Mouse (Mus musculus): ENCODE measurements around the gene Prr15l. TPM values are rescaled to one million over a fixed set of nuclear protein-coding genes. Genes with fewer than 3 reads are reported as not detected.

The Prr15l gene
- polyA plus RNA-seq, 1 experiment from 2014 or later = 2.3 TPM

DNA sequence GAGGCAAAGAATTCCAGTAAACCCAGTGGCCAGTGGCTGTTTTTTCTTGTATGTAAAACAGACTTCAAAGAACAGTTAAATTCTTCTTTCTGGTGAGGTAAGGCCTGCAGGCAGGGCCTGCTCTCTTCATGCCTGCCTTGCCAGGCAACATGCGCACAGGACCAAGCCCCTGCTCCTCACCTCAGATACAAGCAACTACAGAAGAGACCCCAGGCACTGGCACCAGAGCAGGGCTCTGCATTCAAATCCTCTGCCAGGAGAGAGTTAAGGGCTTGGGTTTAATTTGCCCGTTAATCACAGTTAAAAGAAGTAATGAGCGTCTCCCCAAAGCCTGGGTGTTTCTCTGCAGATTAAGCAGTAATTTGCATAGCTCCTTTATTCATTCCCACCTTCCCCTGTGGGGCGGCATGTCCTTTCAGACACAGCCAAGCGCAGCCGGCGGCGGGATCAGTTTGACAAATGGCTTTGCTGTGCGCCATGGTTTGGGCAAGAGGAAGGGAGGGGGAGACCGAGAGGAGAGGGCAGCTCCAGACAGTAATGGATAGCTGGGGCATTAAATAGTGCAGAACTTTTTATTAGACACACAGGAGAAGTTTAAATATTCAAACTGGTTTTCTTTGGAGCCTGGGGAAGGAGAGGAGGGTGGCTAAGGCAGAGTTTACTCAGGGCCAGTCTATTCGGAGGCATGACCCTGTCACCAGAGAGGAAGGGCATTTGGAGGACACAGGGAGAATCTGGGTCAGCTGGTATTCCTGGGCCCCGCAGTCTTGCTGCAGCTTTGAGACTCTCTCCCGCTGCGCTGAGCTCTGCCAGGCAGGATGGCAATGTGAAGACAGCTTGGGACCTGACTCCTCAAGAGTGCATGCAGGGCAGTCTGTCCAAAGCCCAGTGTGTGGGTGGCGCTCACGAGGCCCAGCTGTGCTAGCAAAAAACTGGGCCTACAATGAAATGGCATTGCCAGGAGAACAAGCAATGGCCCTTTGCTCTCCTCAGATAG, 25.0 kb upstream of the Prr15l start:
- H3K4me3 ChIP-seq = peak overlapping the region; percentile 21
- peak overlapping the region; percentile 81 for H3K27ac ChIP-seq (replicated peaks)
- H3K27me3 ChIP-seq (replicated peaks; ENCODE audit: low read depth, poor library complexity, severe bottlenecking) = no peaks in the 10 kb centered on the region
- DNase-seq (ENCODE audit: low spot score) = peak; percentile 52
- H3K9me3 ChIP-seq = no peaks in the 10 kb centered on the region
- H3K36me3 ChIP-seq (replicated peaks) = peaks cover 25% of the 10 kb centered on the region
- H3K4me1 ChIP-seq = peaks cover 91% of the 10 kb centered on the region
- 17% methylated on average over 16 of the region's 16 CpGs for WGBS

DNA sequence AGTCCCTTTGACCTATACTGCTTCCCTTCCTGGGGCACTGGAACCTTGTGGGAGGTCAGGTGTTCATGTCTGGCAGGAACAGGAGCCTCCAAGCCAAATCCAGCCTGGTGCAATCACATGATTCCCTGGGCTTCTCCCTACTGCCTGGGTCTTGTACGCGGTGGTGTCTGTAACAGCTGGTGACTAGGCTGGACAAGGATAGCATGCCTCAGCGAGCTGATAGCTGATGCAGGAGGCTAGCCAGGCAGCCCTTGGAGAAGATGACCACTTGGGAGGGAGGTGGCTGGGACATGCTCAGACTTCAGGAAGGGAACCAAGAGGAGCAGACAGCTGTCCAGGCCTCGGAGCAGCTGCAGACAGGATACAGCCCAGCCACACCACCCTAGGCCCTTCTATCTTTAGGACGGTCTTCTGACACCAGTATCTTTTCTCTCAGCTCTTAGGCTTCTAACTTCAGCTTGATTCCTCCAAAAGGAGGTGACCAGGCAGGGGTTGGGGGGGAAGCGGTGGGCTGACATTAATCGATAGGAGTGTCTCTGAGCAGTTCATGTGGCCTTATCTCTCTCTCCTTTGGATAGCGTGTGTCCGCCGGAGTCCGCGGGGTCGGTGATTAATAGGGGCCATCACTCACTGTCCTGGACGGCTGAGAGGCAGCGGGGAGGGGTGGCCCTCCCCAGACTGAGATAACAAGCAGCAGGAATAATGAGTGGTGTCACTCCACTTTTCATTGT, 21.3 kb upstream of the Prr15l start:
- Histone ChIP-seq H3K36me3 (replicated peaks) (peaks cover 61% of the 10 kb centered on the region), H3K27ac (replicated peaks) (peak overlapping the region; percentile 78), H3K9me3 (no peaks in the 10 kb centered on the region), H3K4me3 (no peak overlapping the region), H3K27me3 (replicated peaks; ENCODE audit: low read depth, poor library complexity, severe bottlenecking) (no peaks in the 10 kb centered on the region), H3K4me1 (peaks cover 85% of the 10 kb centered on the region)
- DNase-seq (ENCODE audit: low spot score) = no peak
- WGBS = 71% methylated on average over 15 of the region's 15 CpGs

- H3K27ac ChIP-seq (replicated peaks) = peak overlapping the region; percentile 78
- peaks cover 81% of the 10 kb centered on the region for H3K36me3 ChIP-seq (replicated peaks)
- DNase-seq (ENCODE audit: low spot score) = no peak
- 92% methylated on average over 12 of the region's 12 CpGs for WGBS
- H3K4me3 ChIP-seq = no peak overlapping the region
- H3K9me3 ChIP-seq = no peaks in the 10 kb centered on the region
- H3K27me3 ChIP-seq (replicated peaks; ENCODE audit: low read depth, poor library complexity, severe bottlenecking) = no peaks in the 10 kb centered on the region
- peaks cover 65% of the 10 kb centered on the region for H3K4me1 ChIP-seq
These were observed 19.3 kb upstream of the Prr15l start for GRCm38 (mm10) chr11:96908594-96908993.

GRCm38 (mm10) chr11:96910003-96910402, 17.9 kb upstream of the Prr15l start:
- peak; percentile 86 for DNase-seq (ENCODE audit: low spot score)
- H3K27me3 ChIP-seq (replicated peaks; ENCODE audit: low read depth, poor library complexity, severe bottlenecking) = no peaks in the 10 kb centered on the region
- H3K27ac ChIP-seq (replicated peaks) = peak overlapping the region; percentile 72
- no peaks in the 10 kb centered on the region for H3K9me3 ChIP-seq
- H3K36me3 ChIP-seq (replicated peaks) = peaks cover 81% of the 10 kb centered on the region
- peaks cover 58% of the 10 kb centered on the region for H3K4me1 ChIP-seq
- H3K4me3 ChIP-seq = no peak overlapping the region
- WGBS = 30% methylated on average over 7 of the region's 7 CpGs

- Histone ChIP-seq H3K27me3 (replicated peaks; ENCODE audit: low read depth, poor library complexity, severe bottlenecking) (peaks cover 5% of the 10 kb centered on the region; the same call in 1 of the 2 replicates), H3K9me3 (no peaks in the 10 kb centered on the region), H3K4me1 (peaks cover 43% of the 10 kb centered on the region), H3K4me3 (no peak overlapping the region), H3K27ac (replicated peaks) (no peak overlapping the region), H3K36me3 (replicated peaks) (peaks cover 58% of the 10 kb centered on the region)
- no peak for DNase-seq (ENCODE audit: low spot score)
- 84% methylated on average over 11 of the region's 11 CpGs for WGBS
These were observed 15.2 kb upstream of the Prr15l start for GRCm38 (mm10) chr11:96912682-96913081.

- under 1% methylated on average over 55 of the region's 55 CpGs for WGBS
These were observed 11.6 kb upstream of the Prr15l start, which contains the start of gene Cdk5rap3 for GRCm38 (mm10) chr11:96916044-96916884. Cdk5rap3 (minus strand) TSS chr11:96916496.

DNA sequence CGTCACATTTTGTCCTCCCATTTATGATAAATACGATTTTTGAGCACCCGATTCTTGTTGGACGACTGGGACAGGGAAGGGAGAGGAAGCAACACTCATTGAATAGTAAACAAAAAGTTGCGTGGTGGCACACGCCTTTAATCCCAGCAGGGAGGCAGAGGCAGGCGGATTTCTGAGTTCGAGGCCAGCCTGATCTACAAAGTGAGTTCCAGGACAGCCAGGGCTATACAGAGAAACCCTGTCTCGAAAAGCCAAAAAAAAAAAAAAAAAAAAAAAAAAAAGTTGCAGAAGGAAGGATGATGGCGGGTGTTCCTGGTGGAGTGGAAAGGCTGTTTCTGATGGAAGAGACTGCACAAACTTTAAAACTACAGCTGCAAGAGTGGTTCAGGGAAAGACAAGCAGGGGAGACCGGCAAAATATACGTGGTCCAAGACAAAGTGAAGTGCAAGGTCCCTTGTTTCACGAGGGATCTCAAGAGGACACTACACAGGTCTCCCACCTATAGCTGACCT, 11.0 kb upstream of the Prr15l start:
- WGBS = 37% methylated on average over 13 of the region's 13 CpGs
- Histone ChIP-seq H3K9me3 (no peaks in the 10 kb centered on the region), H3K27me3 (replicated peaks; ENCODE audit: low read depth, poor library complexity, severe bottlenecking) (peaks cover 7% of the 10 kb centered on the region; the same call in 1 of the 2 replicates), H3K36me3 (replicated peaks) (peaks cover 17% of the 10 kb centered on the region), H3K4me3 (peak overlapping the region; percentile 80), H3K4me1 (peaks cover 14% of the 10 kb centered on the region), H3K27ac (replicated peaks) (peak overlapping the region; percentile 57)
- DNase-seq (ENCODE audit: low spot score) = no peak

More at GRCm38 (mm10) chr11:96916044-96916884, 11.6 kb upstream of the Prr15l start, which contains the start of gene Cdk5rap3:
- Histone ChIP-seq H3K4me3 (peak within 1 kb of the TSS; percentile 80), H3K9me3 (no peaks in the 10 kb centered on the region), H3K36me3 (replicated peaks) (peaks cover 24% of the 10 kb centered on the region), H3K4me1 (peaks cover 14% of the 10 kb centered on the region), H3K27me3 (replicated peaks; ENCODE audit: low read depth, poor library complexity, severe bottlenecking) (peaks cover 7% of the 10 kb centered on the region; the same call in 1 of the 2 replicates), H3K27ac (replicated peaks) (peak within 1 kb of the TSS; percentile 85)
- peak; percentile 100 for DNase-seq (ENCODE audit: low spot score)

GRCm38 (mm10) chr11:96917415-96917814, 10.5 kb upstream of the Prr15l start:
- H3K9me3 ChIP-seq = no peaks in the 10 kb centered on the region
- H3K27ac ChIP-seq (replicated peaks) = peak overlapping the region; percentile 57
- 91% methylated on average over 6 of the region's 6 CpGs for WGBS
- peaks cover 14% of the 10 kb centered on the region for H3K4me1 ChIP-seq
- H3K36me3 ChIP-seq (replicated peaks) = peaks cover 12% of the 10 kb centered on the region
- H3K27me3 ChIP-seq (replicated peaks; ENCODE audit: low read depth, poor library complexity, severe bottlenecking) = peaks cover 7% of the 10 kb centered on the region; the same call in 1 of the 2 replicates
- DNase-seq (ENCODE audit: low spot score) = no peak
- H3K4me3 ChIP-seq = no peak overlapping the region

DNA sequence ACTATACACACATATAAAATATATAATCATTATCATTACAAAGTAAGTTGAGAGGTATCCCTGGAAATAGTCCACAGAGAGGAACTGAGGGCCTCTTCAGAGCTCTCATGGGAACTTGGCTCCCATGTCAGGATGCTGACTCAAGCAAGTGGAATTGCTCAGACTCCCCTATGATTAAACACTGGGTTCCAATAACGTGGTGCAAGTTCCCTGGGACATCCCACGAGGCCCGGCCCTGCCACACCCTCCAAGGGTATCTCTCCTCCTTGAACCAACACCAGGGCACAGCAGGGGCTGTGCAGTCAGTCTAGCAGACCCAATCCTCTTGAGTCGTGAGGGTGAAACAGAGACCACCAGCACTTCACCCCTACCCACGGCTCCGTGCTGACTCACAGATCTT, 8.9 kb upstream of the Prr15l start:
- WGBS = 59% methylated on average over 6 of the region's 6 CpGs
- Histone ChIP-seq H3K4me1 (peaks cover 14% of the 10 kb centered on the region), H3K36me3 (replicated peaks) (no peaks in the 10 kb centered on the region), H3K27me3 (replicated peaks; ENCODE audit: low read depth, poor library complexity, severe bottlenecking) (peaks cover 7% of the 10 kb centered on the region; the same call in 1 of the 2 replicates), H3K27ac (replicated peaks) (no peak overlapping the region), H3K4me3 (no peak overlapping the region), H3K9me3 (no peaks in the 10 kb centered on the region)
- no peak for DNase-seq (ENCODE audit: low spot score)

GRCm38 (mm10) chr11:96924861-96925260, 3.0 kb upstream of the Prr15l start:
- Histone ChIP-seq H3K36me3 (replicated peaks) (no peaks in the 10 kb centered on the region), H3K27me3 (replicated peaks; ENCODE audit: low read depth, poor library complexity, severe bottlenecking) (peaks cover 30% of the 10 kb centered on the region), H3K9me3 (no peaks in the 10 kb centered on the region), H3K4me1 (peaks cover 19% of the 10 kb centered on the region), H3K4me3 (no peak overlapping the region), H3K27ac (replicated peaks) (no peak overlapping the region)
- WGBS = 84% methylated on average over 11 of the region's 11 CpGs
- no peak for DNase-seq (ENCODE audit: low spot score)

GRCm38 (mm10) chr11:96925469-96926148, 2.3 kb upstream of the Prr15l start:
- Histone ChIP-seq H3K27me3 (replicated peaks; ENCODE audit: low read depth, poor library complexity, severe bottlenecking) (peaks cover 37% of the 10 kb centered on the region), H3K4me1 (peaks cover 21% of the 10 kb centered on the region), H3K27ac (replicated peaks) (no peak overlapping the region), H3K36me3 (replicated peaks) (no peaks in the 10 kb centered on the region), H3K9me3 (no peaks in the 10 kb centered on the region), H3K4me3 (no peak overlapping the region)
- no peak for DNase-seq (ENCODE audit: low spot score)
- WGBS = 87% methylated on average over 12 of the region's 12 CpGs
